Mouse (Mus musculus): ENCODE measurements around the gene Platr17. TPM values are rescaled to one million over a fixed set of nuclear protein-coding genes. Genes with fewer than 3 reads are reported as not detected.
"Not testable (repeated sequence)": the region's sequence is repeated elsewhere in the genome, so short reads cannot be mapped to it uniquely, and the experiment has no call there.

Platr17 gene
- 0.32 and 0.54 TPM in 2 replicates for polyA plus RNA-seq (2015; fragmentation: Nextera tagmentation; extraction: Ambion mirVana)

DNA sequence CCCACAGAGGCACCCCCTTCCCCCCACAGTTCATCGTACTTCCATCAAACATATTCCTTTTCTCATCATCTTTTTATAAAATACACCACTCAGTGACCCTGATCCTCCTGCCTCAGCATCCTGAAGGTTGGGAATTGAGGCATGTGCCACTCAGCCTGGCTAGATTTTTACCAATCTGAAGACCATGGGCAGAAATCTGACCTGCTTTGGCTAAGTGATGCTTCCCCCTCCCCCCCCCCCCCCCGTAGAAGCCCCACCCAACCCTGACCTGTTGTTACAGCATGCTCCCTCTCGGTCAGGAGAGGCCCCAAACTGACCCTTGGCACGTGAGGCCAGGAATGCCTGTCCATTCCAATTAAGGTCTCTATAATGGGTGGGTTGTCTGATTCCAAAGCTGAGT is at the start of gene Platr17:
Gene Platr17 (plus strand): TSS at position 301 of the 400 bp plus-strand sequence.
- H3K9ac ChIP-seq (replicated peaks; ENCODE audit: low read depth, low read length); H3K4me1 ChIP-seq (replicated peaks; ENCODE audit: control insufficient read depth, insufficient read depth, low read length); H3K9me3 ChIP-seq (ENCODE audit: control insufficient read depth, low read length); H3K4me3 ChIP-seq (replicated peaks; ENCODE audit: low read length); H3K27ac ChIP-seq (ENCODE audit: low read length); ATAC-seq; H3K27me3 ChIP-seq (replicated peaks; ENCODE audit: control insufficient read depth, insufficient read depth, low read length); H3K36me3 ChIP-seq (ENCODE audit: control insufficient read depth, insufficient read depth); H3K4me2 ChIP-seq (ENCODE audit: low read length): not testable (repeated sequence)
- WGBS, result 54% methylated on average over 3 of the region's 4 CpGs

DNA sequence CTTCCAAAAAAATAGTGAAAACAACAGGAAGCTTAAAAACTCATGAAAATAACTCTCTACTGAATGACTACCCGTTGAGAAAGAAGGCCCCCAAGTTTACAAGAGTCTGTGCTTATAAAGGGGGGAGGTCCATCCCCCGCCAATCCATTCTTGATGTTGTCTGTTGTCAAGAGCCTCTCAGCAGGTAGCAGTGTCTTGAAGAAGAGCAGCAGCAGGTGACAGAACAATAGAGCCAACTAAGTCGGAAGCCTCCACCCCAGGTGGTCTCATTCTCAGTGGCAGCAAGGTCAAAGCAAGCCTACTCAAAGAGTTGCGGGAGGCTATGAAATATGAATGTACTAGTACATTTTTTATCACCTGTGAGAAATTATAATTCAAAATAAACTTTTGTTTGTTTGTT is 47.1 kb upstream of the Platr17 start:
- no peak overlapping the region for H3K4me3 ChIP-seq (replicated peaks; ENCODE audit: low read length)
- H3K36me3 ChIP-seq (ENCODE audit: control insufficient read depth, insufficient read depth), result no peaks in the 10 kb centered on the region
- no peaks in the 10 kb centered on the region for H3K27me3 ChIP-seq (replicated peaks; ENCODE audit: control insufficient read depth, insufficient read depth, low read length)

DNA sequence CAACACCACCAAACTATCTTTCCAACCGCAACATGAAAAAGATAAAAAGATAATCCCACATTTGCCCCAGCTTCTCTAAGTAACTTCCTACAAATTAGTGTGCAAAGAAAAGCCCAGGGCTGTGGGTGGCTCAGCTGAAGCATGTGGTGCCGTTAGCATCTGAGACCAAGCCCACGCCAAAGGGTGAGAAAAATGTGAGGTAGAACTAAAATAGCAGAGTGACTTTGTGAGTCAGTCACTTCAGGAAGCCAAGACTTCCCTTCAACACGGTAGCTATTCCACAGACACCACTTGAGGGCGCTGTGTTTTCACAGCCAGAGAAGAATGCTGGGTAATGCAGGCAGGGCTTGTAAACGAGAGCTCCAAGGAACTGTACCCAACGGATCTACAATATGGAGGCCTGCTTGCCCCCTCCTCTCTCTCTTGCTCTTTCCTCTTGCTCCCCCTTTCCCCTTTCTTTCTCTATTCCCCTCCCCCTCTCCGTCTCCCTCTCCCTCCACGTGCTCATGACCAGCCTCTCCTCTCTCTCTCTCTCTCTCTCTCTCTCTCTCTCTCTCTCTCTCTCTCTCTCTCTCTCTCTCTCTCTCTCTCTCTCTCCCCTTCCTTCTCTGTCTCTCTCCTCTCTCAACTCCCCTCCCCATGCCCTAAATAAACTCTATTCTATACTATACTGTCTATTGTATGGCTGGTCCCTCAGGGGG is 39.5 kb upstream of the Platr17 start:
- H3K27ac ChIP-seq (ENCODE audit: low read length), result no peak overlapping the region
- H3K27me3 ChIP-seq (replicated peaks; ENCODE audit: control insufficient read depth, insufficient read depth, low read length), result no peaks in the 10 kb centered on the region
- no peaks in the 10 kb centered on the region for H3K36me3 ChIP-seq (ENCODE audit: control insufficient read depth, insufficient read depth)
- H3K9ac ChIP-seq (replicated peaks; ENCODE audit: low read depth, low read length), result no peak overlapping the region
- no peaks in the 10 kb centered on the region for H3K9me3 ChIP-seq (ENCODE audit: control insufficient read depth, low read length)
- ATAC-seq, result no peak
- H3K4me1 ChIP-seq (replicated peaks; ENCODE audit: control insufficient read depth, insufficient read depth, low read length), result no peaks in the 10 kb centered on the region
- H3K4me3 ChIP-seq (replicated peaks; ENCODE audit: low read length), result no peak overlapping the region
- no peak overlapping the region for H3K4me2 ChIP-seq (ENCODE audit: low read length)
- WGBS, result 43% methylated on average over 9 of the region's 9 CpGs

More for the DNA sequence above, 47.1 kb upstream of the Platr17 start:
- Histone ChIP-seq H3K4me2 (ENCODE audit: low read length) (no peak overlapping the region), H3K4me1 (replicated peaks; ENCODE audit: control insufficient read depth, insufficient read depth, low read length) (no peaks in the 10 kb centered on the region), H3K27ac (ENCODE audit: low read length) (no peak overlapping the region), H3K9me3 (ENCODE audit: control insufficient read depth, low read length) (0 out of 2 replicates have a peak, but pooled peaks cover 2% of the 10 kb centered on the region), H3K9ac (replicated peaks; ENCODE audit: low read depth, low read length) (no peak overlapping the region)
- ATAC-seq, result no peak
- WGBS, result 74% methylated on average over 4 of the region's 4 CpGs

DNA sequence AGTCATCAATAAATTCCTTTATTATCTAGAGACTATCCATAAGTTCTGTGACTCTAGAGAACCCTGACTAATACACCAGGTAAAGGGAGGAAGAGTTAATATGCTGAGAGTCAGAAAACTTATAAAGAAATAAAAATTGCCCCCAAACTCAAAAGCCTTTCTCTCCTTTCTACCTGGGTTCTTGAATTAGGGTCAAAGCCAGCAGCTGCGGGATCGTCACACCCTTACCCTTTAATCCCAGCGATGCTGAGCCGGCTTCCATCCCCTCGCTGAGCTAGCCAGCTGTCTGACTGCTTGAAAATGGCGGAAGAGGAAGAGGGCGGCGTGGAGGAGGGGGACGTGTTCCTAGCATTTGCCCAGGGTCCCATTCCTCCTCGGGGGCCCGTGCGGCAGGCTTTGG is 31.4 kb upstream of the Platr17 start, which contains the start of gene Gm7029:
Gene Gm7029 (plus strand): TSS at position 301 of the 400 bp plus-strand sequence.
- not testable (repeated sequence) for H3K4me1 ChIP-seq (replicated peaks; ENCODE audit: control insufficient read depth, insufficient read depth, low read length); H3K4me3 ChIP-seq (replicated peaks; ENCODE audit: low read length); ATAC-seq; H3K27me3 ChIP-seq (replicated peaks; ENCODE audit: control insufficient read depth, insufficient read depth, low read length); H3K9me3 ChIP-seq (ENCODE audit: control insufficient read depth, low read length); H3K27ac ChIP-seq (ENCODE audit: low read length); H3K36me3 ChIP-seq (ENCODE audit: control insufficient read depth, insufficient read depth); H3K4me2 ChIP-seq (ENCODE audit: low read length); H3K9ac ChIP-seq (replicated peaks; ENCODE audit: low read depth, low read length)
- WGBS, result 87% methylated on average over 3 of the region's 12 CpGs

DNA sequence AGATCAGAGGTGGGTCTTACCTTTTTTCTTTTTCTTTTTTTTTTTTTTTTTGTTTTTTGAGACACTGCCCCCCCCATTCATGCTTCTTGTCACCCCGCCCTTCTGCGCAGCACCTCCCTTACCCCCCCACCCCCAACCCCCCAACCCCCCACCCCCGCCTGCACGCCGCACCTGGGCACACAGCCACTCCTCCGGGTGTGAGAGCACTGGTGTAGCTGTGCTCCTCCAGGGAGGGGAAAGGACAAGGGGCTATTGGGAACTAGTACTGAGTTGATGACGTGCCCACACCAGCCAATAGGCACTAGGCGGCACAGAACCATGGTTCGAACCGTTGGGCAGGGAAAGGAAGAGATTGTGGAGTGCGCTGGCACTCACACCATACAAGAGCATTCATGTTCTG is 30.5 kb upstream of the Platr17 start:
- Histone ChIP-seq H3K9ac (replicated peaks; ENCODE audit: low read depth, low read length) (no peak overlapping the region), H3K27ac (ENCODE audit: low read length) (no peak overlapping the region), H3K4me1 (replicated peaks; ENCODE audit: control insufficient read depth, insufficient read depth, low read length) (no peaks in the 10 kb centered on the region), H3K36me3 (ENCODE audit: control insufficient read depth, insufficient read depth) (no peaks in the 10 kb centered on the region), H3K27me3 (replicated peaks; ENCODE audit: control insufficient read depth, insufficient read depth, low read length) (no peaks in the 10 kb centered on the region), H3K4me2 (ENCODE audit: low read length) (no peak overlapping the region), H3K9me3 (ENCODE audit: control insufficient read depth, low read length) (no peaks in the 10 kb centered on the region), H3K4me3 (replicated peaks; ENCODE audit: low read length) (no peak overlapping the region)
- ATAC-seq, result no peak
- 85% methylated on average over 11 of the region's 11 CpGs for WGBS

DNA sequence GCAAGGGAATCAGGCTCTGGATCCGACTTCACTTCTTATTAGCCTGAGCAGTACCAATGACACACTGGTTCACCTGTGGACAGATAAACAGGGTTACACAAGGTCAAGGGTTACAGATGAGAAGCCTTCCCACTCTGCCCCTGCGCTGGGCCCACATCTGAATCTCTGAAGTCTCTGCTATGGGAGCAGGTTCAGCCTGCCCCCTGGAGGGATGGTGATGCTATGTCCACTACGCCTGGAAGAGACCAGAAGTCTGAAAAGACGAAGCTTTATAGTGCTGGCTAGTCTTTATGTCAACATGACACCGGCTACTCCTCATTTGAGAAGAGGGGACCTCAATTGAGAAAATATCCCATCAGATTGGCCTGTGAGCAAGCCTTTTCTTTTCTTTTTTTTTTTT is 29.1 kb upstream of the Platr17 start:
- H3K27me3 ChIP-seq (replicated peaks; ENCODE audit: control insufficient read depth, insufficient read depth, low read length); H3K27ac ChIP-seq (ENCODE audit: low read length); H3K9me3 ChIP-seq (ENCODE audit: control insufficient read depth, low read length); H3K4me1 ChIP-seq (replicated peaks; ENCODE audit: control insufficient read depth, insufficient read depth, low read length); ATAC-seq; H3K9ac ChIP-seq (replicated peaks; ENCODE audit: low read depth, low read length); H3K4me2 ChIP-seq (ENCODE audit: low read length); H3K36me3 ChIP-seq (ENCODE audit: control insufficient read depth, insufficient read depth); H3K4me3 ChIP-seq (replicated peaks; ENCODE audit: low read length): not testable (repeated sequence)
- WGBS, result 76% methylated on average over 5 of the region's 5 CpGs

DNA sequence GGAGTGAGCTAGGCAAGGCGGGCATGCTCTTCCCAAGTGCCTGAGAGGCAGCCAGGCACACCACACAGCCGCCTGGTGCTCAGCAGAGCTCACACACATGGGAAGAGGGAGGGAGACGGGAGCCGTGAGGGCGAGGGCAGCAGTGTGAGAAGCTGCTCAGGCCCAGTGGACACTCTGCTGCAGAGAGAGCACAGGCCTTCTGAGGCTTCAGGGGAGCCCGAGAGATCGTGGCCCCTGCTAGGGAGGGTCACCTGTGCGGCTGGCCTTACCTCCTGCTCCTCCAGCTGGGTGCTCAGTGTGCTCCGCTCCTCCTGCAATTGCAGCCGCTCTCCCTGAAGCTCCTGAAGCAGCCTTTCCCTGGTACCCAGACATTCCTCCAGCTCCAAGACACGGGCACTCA is 20.6 kb upstream of the Platr17 start:
- ATAC-seq; H3K4me2 ChIP-seq (ENCODE audit: low read length); H3K36me3 ChIP-seq (ENCODE audit: control insufficient read depth, insufficient read depth): not testable (repeated sequence)

DNA sequence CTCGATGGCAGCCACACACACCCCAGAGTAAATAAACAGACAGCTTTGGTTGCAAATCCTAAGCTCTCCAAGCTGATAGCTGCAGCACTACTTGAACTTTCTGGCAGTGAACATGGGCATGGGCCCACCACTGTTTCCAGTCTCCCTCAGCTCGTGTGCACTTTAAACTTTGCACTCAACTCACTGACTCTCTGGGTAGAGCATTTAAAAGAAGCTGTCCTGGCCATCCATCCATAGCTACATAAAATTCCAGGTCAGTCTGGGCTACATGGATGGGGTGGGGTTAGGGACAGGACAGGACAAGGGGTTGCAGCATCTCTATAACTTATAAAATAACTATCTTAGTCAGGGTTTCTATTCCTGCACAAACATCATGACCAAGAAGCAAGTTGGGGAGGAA is 17.1 kb upstream of the Platr17 start:
- not testable (repeated sequence) for H3K9ac ChIP-seq (replicated peaks; ENCODE audit: low read depth, low read length); H3K27ac ChIP-seq (ENCODE audit: low read length); H3K4me3 ChIP-seq (replicated peaks; ENCODE audit: low read length); H3K36me3 ChIP-seq (ENCODE audit: control insufficient read depth, insufficient read depth); H3K9me3 ChIP-seq (ENCODE audit: control insufficient read depth, low read length); H3K4me2 ChIP-seq (ENCODE audit: low read length); H3K27me3 ChIP-seq (replicated peaks; ENCODE audit: control insufficient read depth, insufficient read depth, low read length); H3K4me1 ChIP-seq (replicated peaks; ENCODE audit: control insufficient read depth, insufficient read depth, low read length); ATAC-seq
- 74% methylated on average over 2 of the region's 2 CpGs for WGBS

More for the DNA sequence above, 20.6 kb upstream of the Platr17 start:
- not testable (repeated sequence) for H3K4me1 ChIP-seq (replicated peaks; ENCODE audit: control insufficient read depth, insufficient read depth, low read length); H3K9ac ChIP-seq (replicated peaks; ENCODE audit: low read depth, low read length); H3K4me3 ChIP-seq (replicated peaks; ENCODE audit: low read length); H3K27ac ChIP-seq (ENCODE audit: low read length); H3K9me3 ChIP-seq (ENCODE audit: control insufficient read depth, low read length); H3K27me3 ChIP-seq (replicated peaks; ENCODE audit: control insufficient read depth, insufficient read depth, low read length)
- 92% methylated on average over 9 of the region's 11 CpGs for WGBS

DNA sequence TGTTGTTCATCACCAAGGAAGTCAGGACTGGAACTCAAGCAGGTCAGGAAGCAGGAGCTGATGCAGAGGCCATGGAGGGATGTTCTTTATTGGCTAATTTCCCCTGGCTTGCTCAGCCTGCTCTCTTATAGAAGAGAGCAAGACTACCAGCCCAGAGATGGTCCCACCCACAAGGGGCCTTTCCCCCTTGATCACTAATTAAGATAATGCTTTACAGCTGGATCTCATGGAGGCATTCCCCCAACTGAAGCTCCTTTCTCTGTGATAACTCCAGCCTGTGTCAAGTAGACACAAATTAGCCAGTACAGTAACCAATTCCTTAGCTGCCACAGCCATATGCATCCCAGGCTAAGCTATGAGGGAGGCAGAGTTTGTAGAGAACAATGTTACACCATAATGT is 16.7 kb upstream of the Platr17 start:
- not testable (repeated sequence) for H3K36me3 ChIP-seq (ENCODE audit: control insufficient read depth, insufficient read depth); H3K9me3 ChIP-seq (ENCODE audit: control insufficient read depth, low read length); H3K9ac ChIP-seq (replicated peaks; ENCODE audit: low read depth, low read length); H3K27me3 ChIP-seq (replicated peaks; ENCODE audit: control insufficient read depth, insufficient read depth, low read length); H3K27ac ChIP-seq (ENCODE audit: low read length); H3K4me3 ChIP-seq (replicated peaks; ENCODE audit: low read length); ATAC-seq; H3K4me2 ChIP-seq (ENCODE audit: low read length); H3K4me1 ChIP-seq (replicated peaks; ENCODE audit: control insufficient read depth, insufficient read depth, low read length)

All from forebrain, embryonic 16.5 days (tissue).